Mouse (Mus musculus): ENCODE data around the gene Vps39. TPM values are rescaled to one million over a fixed set of nuclear protein-coding genes. Genes with fewer than 3 reads are reported as not detected.

Vps39 gene
- 10 to 100 TPM; 56.3 to 75.8 (median 70.1) TPM for total RNA-seq (2022)

DNA sequence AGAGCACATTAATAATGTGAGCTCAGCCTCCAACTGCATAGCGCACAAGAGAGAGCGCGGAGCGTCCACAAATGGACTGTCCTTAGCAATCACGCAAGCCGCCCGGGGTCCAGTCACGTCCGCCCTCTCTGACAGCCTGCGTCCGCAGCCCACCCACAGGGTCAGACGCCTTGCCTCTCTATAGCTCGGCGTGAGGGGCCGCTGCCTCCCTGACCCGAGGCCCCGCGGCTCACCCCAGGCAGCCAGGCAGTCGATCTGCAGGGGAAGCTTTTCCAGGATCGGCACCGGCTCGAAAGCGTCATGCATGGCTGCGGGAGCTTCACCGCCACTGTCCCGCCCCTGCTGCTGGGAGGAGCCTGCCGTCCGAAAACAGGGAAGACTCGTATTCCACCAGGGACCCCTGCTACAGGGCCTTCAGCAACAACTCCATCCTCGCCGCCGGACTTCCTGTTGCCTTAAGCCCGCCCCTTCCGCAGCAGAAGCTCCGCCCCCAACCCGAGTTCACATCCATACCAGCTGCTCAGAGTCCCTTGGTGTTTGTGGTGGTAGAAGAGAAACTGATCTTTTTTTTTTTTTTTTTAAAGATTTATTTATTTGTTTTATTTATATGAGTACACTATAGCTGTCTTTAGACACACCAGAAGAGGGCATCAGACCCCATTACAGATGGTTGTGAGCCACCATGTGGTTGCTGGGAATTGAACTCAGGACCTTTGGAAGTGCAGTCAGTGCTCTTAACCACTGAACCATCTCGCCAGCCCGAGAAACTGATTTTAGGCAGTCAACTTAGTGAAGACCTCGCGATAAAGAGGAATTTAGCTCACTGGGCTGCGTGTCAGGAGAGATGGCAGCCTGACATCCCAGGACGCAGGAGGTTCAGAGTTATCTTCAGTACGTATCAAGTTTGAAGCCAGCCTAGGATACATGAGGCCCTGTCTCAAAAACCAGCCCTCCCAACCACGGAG lies at the start of gene Vps39:
TSS of gene Vps39 (minus strand) at position 456 of the 965 bp plus-strand sequence.
- peak; percentile 88 for DNase-seq

DNA sequence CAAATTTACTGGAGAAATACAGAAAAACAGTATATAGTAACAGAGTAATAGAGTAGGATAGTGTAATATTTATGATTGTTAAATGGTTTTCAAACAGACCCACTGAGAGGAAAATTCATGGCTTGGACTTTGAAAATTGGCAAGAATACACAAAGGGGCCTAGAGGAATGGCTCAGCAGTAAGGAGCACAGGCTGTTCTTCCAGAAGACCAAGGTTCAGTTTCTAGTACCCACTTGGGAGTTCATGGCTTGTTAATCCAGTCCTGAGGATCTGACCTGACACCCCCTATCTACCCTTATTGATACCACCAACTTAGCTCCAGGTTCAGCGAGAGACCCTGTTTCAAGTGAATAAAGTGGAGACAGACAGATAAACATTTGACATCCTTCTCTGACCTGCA lies 45.0 kb upstream of the Vps39 start:
- DNase-seq, result no peak

- DNase-seq, result no peak
Observed at GRCm38 (mm10) chr2:120392406-120392805, 39.5 kb upstream of the Vps39 start.

GRCm38 (mm10) chr2:120390934-120391333 lies 38.0 kb upstream of the Vps39 start:
- DNase-seq, result no peak

GRCm38 (mm10) chr2:120389376-120389775 lies 36.4 kb upstream of the Vps39 start:
- peak; percentile 23 for DNase-seq

GRCm38 (mm10) chr2:120387291-120387690 lies 34.4 kb upstream of the Vps39 start:
- DNase-seq, result no peak

DNA sequence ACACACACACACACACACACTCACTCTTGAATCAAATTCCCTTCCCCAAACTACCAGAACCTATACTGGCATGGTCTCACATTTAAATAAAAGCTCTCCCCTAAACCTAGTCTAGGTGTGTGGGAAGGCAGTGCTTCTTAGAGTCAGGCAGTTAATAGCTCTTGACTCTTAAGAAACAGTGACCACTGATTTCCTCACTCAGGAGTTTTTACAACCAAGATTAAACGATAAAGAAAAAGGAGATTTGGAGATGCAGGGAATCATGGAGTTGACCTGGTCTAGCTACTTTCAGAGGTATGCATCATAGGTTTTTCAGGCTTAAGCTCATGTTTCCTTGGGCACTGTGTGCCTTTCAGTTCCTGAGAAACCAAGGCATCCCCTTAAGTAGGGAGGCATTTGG lies 33.3 kb upstream of the Vps39 start:
- DNase-seq, result no peak

GRCm38 (mm10) chr2:120373858-120374257 lies 20.9 kb upstream of the Vps39 start:
- no peak for DNase-seq

- DNase-seq, result no peak
Observed at GRCm38 (mm10) chr2:120367416-120368207, 14.7 kb upstream of the Vps39 start.

GRCm38 (mm10) chr2:120366501-120366900 lies 13.6 kb upstream of the Vps39 start:
- no peak for DNase-seq

DNA sequence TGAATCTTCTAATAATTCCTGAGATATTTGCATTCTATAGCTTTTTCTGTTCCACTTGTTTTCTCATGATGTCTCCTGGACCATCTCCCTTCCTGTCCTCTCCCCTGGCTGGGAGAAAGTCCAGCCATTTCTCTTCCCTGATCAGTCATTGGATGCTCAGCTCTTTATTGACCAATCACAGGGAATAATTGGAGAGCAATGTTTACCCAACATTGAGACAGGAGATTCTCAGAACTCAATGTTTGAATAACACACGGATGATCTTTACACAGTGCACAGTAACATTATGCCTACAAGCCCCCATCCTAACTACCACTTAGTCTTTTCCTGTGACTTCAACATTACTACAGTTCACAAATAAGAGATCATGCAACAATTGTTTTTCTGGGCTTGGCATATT lies 7.5 kb upstream of the Vps39 start:
- no peak for DNase-seq

GRCm38 (mm10) chr2:120351321-120351720 lies 1.6 kb downstream of the Vps39 start:
- no peak for DNase-seq

DNA sequence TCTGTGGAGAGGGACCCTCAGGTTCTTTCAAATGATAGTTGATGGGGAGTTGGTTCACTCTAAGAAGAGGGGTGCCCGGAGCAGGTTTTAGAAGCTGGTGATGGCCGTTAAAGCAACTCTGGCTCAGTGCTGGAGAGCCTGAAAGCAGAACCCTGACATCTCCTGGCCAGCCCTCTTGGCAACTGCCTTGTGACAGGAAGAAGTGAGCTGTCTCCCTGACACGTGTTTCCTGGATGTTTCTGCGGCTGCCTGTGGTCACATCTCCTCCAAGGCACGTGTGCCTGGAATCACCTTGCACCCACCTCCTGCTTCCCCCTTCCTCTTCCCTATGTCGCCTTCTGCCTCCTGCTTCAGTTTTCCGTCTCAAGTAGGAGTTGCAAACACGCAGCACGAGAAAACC lies 4.8 kb downstream of the Vps39 start:
- no peak for DNase-seq

GRCm38 (mm10) chr2:120341741-120342140 lies 11.2 kb downstream of the Vps39 start:
- no peak for DNase-seq

DNA sequence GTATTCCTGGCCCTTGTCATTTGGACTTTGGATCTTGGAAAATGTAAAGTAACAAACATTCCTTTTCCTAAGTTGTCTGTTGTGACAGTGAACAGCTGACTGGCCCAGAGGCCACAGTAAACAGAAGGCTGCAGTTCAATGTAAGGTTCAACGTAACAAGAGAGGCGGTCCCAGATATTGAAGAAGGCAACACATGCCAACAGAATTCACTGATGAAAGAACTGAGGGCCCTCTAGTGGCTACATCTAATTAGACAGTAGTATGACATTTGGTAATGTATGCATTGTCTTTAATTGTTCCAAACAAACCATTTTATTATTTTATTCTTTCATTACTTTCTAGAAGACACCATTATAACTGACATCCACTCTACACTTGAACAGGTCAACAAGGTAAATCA lies 15.1 kb downstream of the Vps39 start:
- DNase-seq, result no peak

GRCm38 (mm10) chr2:120331575-120331974 lies 21.4 kb downstream of the Vps39 start:
- no peak for DNase-seq

DNA sequence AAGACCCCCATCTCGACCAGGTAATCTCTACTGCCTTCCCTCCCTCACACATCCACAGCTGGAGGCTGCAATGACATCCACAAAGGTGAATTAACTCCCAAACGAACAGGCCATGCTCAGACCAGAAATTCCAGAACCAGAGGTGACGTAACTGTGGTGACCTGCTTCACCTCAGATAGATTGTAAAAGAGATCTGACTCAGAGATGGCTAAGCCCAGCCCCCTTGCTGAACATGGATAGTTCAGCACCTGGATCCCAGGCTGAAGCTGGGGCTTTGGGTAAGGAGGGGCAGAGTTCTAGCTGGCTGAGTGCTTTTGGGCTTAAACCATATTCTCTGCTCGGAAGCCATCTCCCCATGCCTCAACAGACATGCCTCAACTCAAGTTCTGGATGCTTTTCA lies 37.9 kb downstream of the Vps39 start:
- DNase-seq, result no peak

GRCm38 (mm10) chr2:120314487-120314886 lies 38.5 kb downstream of the Vps39 start:
- no peak for DNase-seq

GRCm38 (mm10) chr2:120313976-120314375 lies 39.0 kb downstream of the Vps39 start, which contains the start of gene Pla2g4f:
TSS of gene Pla2g4f (minus strand) at chr2:120314165.
- DNase-seq, result no peak

DNA sequence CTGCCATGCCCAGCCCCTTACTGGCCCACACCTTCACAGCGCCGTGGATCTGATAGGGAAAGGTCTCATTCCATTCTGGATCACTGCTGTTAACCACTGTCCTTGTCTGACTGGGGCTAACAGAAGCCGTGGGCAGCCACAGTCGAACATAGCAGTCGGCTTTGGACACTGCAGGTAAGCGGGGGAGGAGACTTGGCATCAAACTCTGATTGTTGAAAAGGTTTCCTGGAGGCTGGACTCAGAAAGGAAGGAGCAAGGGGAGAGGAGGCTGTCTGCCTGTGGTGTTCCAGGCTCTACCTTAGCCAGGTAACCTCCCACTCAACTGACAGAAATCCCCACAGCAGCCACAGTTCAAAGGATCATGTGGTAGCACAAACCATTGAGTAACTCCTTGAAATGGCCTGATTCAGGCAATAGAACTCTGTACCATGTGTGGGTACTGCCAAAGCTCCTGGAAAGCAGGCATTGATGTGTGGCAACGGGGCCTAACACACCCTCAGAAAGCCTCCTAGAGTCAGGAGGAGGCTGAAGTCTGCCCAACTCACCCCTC lies 40.6 kb downstream of the Vps39 start:
- no peak for DNase-seq

GRCm38 (mm10) chr2:120304113-120304512 lies 48.8 kb downstream of the Vps39 start:
- no peak for DNase-seq

GRCm38 (mm10) chr2:120301076-120301475 lies 51.9 kb downstream of the Vps39 start:
- no peak for DNase-seq

DNA sequence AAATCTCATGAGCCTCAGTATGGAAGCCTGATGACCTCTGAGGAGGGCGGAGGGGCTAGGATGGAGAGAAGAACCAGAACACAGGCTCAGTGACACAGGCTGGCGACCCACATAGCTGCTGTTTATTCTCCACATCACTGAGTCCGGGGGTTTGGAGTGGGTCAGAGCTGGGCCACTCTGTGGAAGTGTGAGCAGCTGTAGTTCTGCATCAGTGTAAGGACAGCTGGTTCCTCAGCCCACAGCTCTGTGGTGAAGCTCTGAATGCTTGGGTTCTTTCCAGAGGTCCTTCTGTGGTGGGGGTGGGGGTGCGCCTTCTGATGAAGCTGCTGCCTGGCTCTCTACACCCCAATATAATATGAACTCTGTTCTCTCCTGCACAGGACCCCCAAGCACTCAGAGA lies 53.1 kb downstream of the Vps39 start:
- no peak for DNase-seq

Measured in adrenal gland, adult 8-10 months (tissue).